Comparison of ENCODE assay signal across 18 mouse cellular contexts in genomic region chr10:46071220-46071619, GRCm38 (mm10).
A peak's percentile ranks its signal among the peaks of the same experiment; 100 is the strongest.
DNase-seq lines count a peak whose midpoint lies in the region; ATAC-seq lines count a peak whose summit lies in the region.
"Had no signal": no experiment of that assay in that cellular context is flagged by ENCODE, and none has a peak within 500 bp of the region (broad histone marks: within the 10 kb centered on the region; RNA-seq: fewer than 3 reads in every experiment).

No protein-coding gene starts in this region.

- no peaks in the 10 kb centered on the region for H3K36me3 ChIP-seq in forebrain, embryonic 13.5 days (ENCODE audit: poor library complexity, severe bottlenecking)
- no peaks in the 10 kb centered on the region for H3K36me3 ChIP-seq in forebrain, embryonic 12.5 days (replicated peaks)
- no peaks in the 10 kb centered on the region for H3K36me3 ChIP-seq in hindbrain, embryonic 10.5 days
- no peaks in the 10 kb centered on the region for H3K36me3 ChIP-seq in midbrain, embryonic 11.5 days (ENCODE audit: control insufficient read depth, insufficient read depth, low read length)
- H3K36me3 ChIP-seq in neural tube, embryonic 15.5 days: no peaks in the 10 kb centered on the region
- H3K36me3 ChIP-seq: limb, embryonic 13.5 days; neural tube, embryonic 12.5 days; stomach, embryonic 15.5 days had no signal

- H3K9ac ChIP-seq in forebrain, embryonic 13.5 days: no peak overlapping the region
- H3K9ac ChIP-seq in forebrain, embryonic 12.5 days: no peak overlapping the region
- H3K9ac ChIP-seq in midbrain, embryonic 11.5 days (ENCODE audit: low read length): no peak overlapping the region
- H3K9ac ChIP-seq in neural tube, embryonic 15.5 days (replicated peaks): no peak overlapping the region
- H3K9ac ChIP-seq: limb, embryonic 13.5 days; liver, postnatal 0 days; neural tube, embryonic 12.5 days; stomach, embryonic 15.5 days had no signal

- H3K27me3 ChIP-seq in forebrain, embryonic 13.5 days: no peaks in the 10 kb centered on the region
- H3K27me3 ChIP-seq in forebrain, embryonic 12.5 days: no peaks in the 10 kb centered on the region
- no peaks in the 10 kb centered on the region for H3K27me3 ChIP-seq in hindbrain, embryonic 10.5 days (ENCODE audit: insufficient read depth, poor library complexity, severe bottlenecking)
- H3K27me3 ChIP-seq in midbrain, embryonic 11.5 days (ENCODE audit: control insufficient read depth, insufficient read depth, low read length): no peaks in the 10 kb centered on the region
- no peaks in the 10 kb centered on the region for H3K27me3 ChIP-seq in neural tube, embryonic 15.5 days (replicated peaks)
- H3K27me3 ChIP-seq: limb, embryonic 13.5 days; neural tube, embryonic 12.5 days; stomach, embryonic 15.5 days had no signal

- no peak overlapping the region for H3K4me3 ChIP-seq in forebrain, embryonic 13.5 days
- no peak overlapping the region for H3K4me3 ChIP-seq in forebrain, embryonic 12.5 days (replicated peaks)
- H3K4me3 ChIP-seq in hindbrain, embryonic 10.5 days: no peak overlapping the region
- H3K4me3 ChIP-seq in midbrain, embryonic 11.5 days (ENCODE audit: low read depth, low read length): no peak overlapping the region
- H3K4me3 ChIP-seq in neural tube, embryonic 15.5 days (replicated peaks): no peak overlapping the region
- H3K4me3 ChIP-seq: limb, embryonic 13.5 days; neural tube, embryonic 12.5 days; stomach, embryonic 15.5 days had no signal

- 63% methylated on average over 8 of the region's 8 CpGs for WGBS in forebrain, embryonic 13.5 days
- WGBS in forebrain, embryonic 12.5 days: 68% methylated on average over 8 of the region's 8 CpGs
- 36% methylated on average over 8 of the region's 8 CpGs for WGBS in hindbrain, embryonic 10.5 days
- WGBS in midbrain, embryonic 11.5 days: 33% methylated on average over 8 of the region's 8 CpGs
- WGBS in neural tube, embryonic 15.5 days: 46% methylated on average over 8 of the region's 8 CpGs

- H3K27ac ChIP-seq in forebrain, embryonic 13.5 days: no peak overlapping the region
- H3K27ac ChIP-seq in forebrain, embryonic 12.5 days: no peak overlapping the region; the same call in 1 of the 2 replicates
- H3K27ac ChIP-seq in hindbrain, embryonic 10.5 days: peak overlapping the region; percentile 42
- H3K27ac ChIP-seq in midbrain, embryonic 11.5 days (ENCODE audit: low read depth, low read length): peak overlapping the region; percentile 60
- peak overlapping the region; percentile 15; the same call in 1 of the 2 replicates for H3K27ac ChIP-seq in neural tube, embryonic 15.5 days (replicated peaks)
- H3K27ac ChIP-seq: limb, embryonic 13.5 days; neural tube, embryonic 12.5 days; stomach, embryonic 15.5 days had no signal

- peak; percentile 70 for DNase-seq in hindbrain, embryonic 10.5 days (ENCODE audit: low spot score)
- peak; percentile 90 for DNase-seq in midbrain, embryonic 11.5 days (ENCODE audit: low spot score, missing footprints)
- DNase-seq in heart, adult 11 months: no peak
- no peak for DNase-seq in adrenal gland, postnatal 14 days
- DNase-seq in kidney, postnatal 14 days: no peak
- DNase-seq: adrenal gland, postnatal 10 days; heart, adult 18-20 months; heart, postnatal 10 days; kidney, adult 9 months; liver, postnatal 0 days; right cerebral cortex, postnatal 14 days; thymus, postnatal 4 days had no signal

- H3K4me1 ChIP-seq in forebrain, embryonic 13.5 days: peaks cover 21% of the 10 kb centered on the region
- H3K4me1 ChIP-seq in forebrain, embryonic 12.5 days: peaks cover 15% of the 10 kb centered on the region; the same call in 1 of the 2 replicates
- H3K4me1 ChIP-seq in hindbrain, embryonic 10.5 days (replicated peaks): peaks cover 31% of the 10 kb centered on the region
- peaks cover 9% of the 10 kb centered on the region; the same call in 1 of the 2 replicates for H3K4me1 ChIP-seq in midbrain, embryonic 11.5 days (ENCODE audit: control insufficient read depth, insufficient read depth, low read length)
- H3K4me1 ChIP-seq in neural tube, embryonic 15.5 days: peaks cover 16% of the 10 kb centered on the region
- H3K4me1 ChIP-seq: limb, embryonic 13.5 days; stomach, embryonic 15.5 days had no signal

- peak; percentile 67 for ATAC-seq in forebrain, embryonic 13.5 days
- no peak; the same call in 1 of the 2 replicates for ATAC-seq in forebrain, embryonic 12.5 days (ENCODE audit: low FRiP score)
- ATAC-seq in midbrain, embryonic 11.5 days (ENCODE audit: low FRiP score): peak; percentile 80
- ATAC-seq in neural tube, embryonic 15.5 days (ENCODE audit: low FRiP score): peak; percentile 74
- ATAC-seq: liver, postnatal 0 days had no signal

- no peak overlapping the region for H3K4me2 ChIP-seq in forebrain, embryonic 13.5 days
- H3K4me2 ChIP-seq in forebrain, embryonic 12.5 days: no peak overlapping the region
- H3K4me2 ChIP-seq in midbrain, embryonic 11.5 days: no peak overlapping the region
- H3K4me2 ChIP-seq in neural tube, embryonic 15.5 days: no peak overlapping the region
- H3K4me2 ChIP-seq: limb, embryonic 13.5 days; neural tube, embryonic 12.5 days; stomach, embryonic 15.5 days had no signal

- H3K9me3 ChIP-seq in forebrain, embryonic 13.5 days (replicated peaks): no peaks in the 10 kb centered on the region
- H3K9me3 ChIP-seq in forebrain, embryonic 12.5 days: no peaks in the 10 kb centered on the region
- H3K9me3 ChIP-seq in hindbrain, embryonic 10.5 days: no peaks in the 10 kb centered on the region
- no peaks in the 10 kb centered on the region for H3K9me3 ChIP-seq in midbrain, embryonic 11.5 days (ENCODE audit: control insufficient read depth, low read length)
- H3K9me3 ChIP-seq in neural tube, embryonic 15.5 days (replicated peaks): no peaks in the 10 kb centered on the region
- H3K9me3 ChIP-seq: limb, embryonic 13.5 days; neural tube, embryonic 12.5 days; stomach, embryonic 15.5 days had no signal

Comparison
In these comparisons a context has a peak if more than half of its experiments do, and no peak if none do; other contexts are left out.
1. H3K27ac ChIP-seq: peak in hindbrain, embryonic 10.5 days (single experiment), midbrain, embryonic 11.5 days (single experiment) and neural tube, embryonic 15.5 days (single experiment); none in forebrain, embryonic 13.5 days (single experiment) and forebrain, embryonic 12.5 days (single experiment).
2. DNase-seq: peak in hindbrain, embryonic 10.5 days (single experiment) and midbrain, embryonic 11.5 days (single experiment); none in heart, adult 11 months (single experiment), adrenal gland, postnatal 14 days (single experiment) and kidney, postnatal 14 days (single experiment).